Mouse (Mus musculus): ENCODE measurements around the gene Ms4a10. TPM values are rescaled to one million over a fixed set of nuclear protein-coding genes. Genes with fewer than 3 reads are reported as not detected.

Ms4a10 gene
- polyA plus RNA-seq, 1 experiment from 2014 or later = not detected

- no peak for ATAC-seq (ENCODE audit: insufficient number of reproducible peaks, low FRiP score, low TSS enrichment, low read depth)
- WGBS = 41% methylated on average over 9 of the region's 9 CpGs
- peak overlapping the region; percentile 17; the same call in 1 of the 2 replicates for H3K9ac ChIP-seq (ENCODE audit: low read length)
Measured at GRCm38 (mm10) chr19:10949558-10949957, 24.9 kb downstream of the Ms4a10 start.

DNA sequence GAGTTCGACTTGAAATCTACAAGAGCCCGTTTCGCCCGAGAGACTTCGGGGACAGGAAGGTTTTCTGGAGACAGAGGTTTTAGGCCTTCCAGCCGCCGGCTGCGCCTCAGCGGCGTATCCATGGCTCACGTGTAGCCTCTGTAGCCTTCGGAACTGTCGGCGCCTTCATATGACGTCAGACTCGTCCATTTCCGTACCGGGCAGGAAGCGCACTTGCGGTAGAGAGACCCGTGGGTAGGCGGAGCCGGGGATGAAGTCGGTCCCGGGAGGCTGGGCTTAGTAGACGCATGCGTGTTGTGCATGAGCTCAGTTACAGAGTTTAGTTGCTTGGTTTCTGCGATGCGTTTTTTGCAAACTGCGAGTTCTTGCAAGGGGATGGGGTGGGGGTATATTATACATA lies 25.4 kb downstream of the Ms4a10 start, which contains the start of gene Ccdc86:
Gene Ccdc86 (minus strand): TSS at position 155 of the 400 bp plus-strand sequence.
- Histone ChIP-seq H3K4me2 (ENCODE audit: low read depth, severe bottlenecking) (peak within 1 kb of the TSS; percentile 100), H3K4me1 (ENCODE audit: control insufficient read depth, insufficient read depth, low read length) (peaks cover 12% of the 10 kb centered on the region), H3K4me3 (ENCODE audit: low read depth, low read length) (peak within 1 kb of the TSS; percentile 71), H3K36me3 (ENCODE audit: control insufficient read depth, insufficient read depth, low read length) (peaks cover 10% of the 10 kb centered on the region), H3K27ac (replicated peaks; ENCODE audit: low read depth, low read length) (no peak within 1 kb of the TSS), H3K27me3 (ENCODE audit: control insufficient read depth, insufficient read depth, low read length) (no peaks in the 10 kb centered on the region), H3K9me3 (ENCODE audit: control insufficient read depth, low read length) (no peaks in the 10 kb centered on the region), H3K9ac (ENCODE audit: low read length) (peak within 1 kb of the TSS; percentile 81)
- WGBS = under 1% methylated on average over 30 of the region's 30 CpGs
- DNase-seq (ENCODE audit: low spot score) (peak; percentile 99), ATAC-seq (ENCODE audit: insufficient number of reproducible peaks, low FRiP score, low TSS enrichment, low read depth) (peak; percentile 97)

More at GRCm38 (mm10) chr19:10949558-10949957, 24.9 kb downstream of the Ms4a10 start:
- H3K9me3 ChIP-seq (ENCODE audit: control insufficient read depth, low read length) = no peaks in the 10 kb centered on the region
- H3K4me3 ChIP-seq (ENCODE audit: low read depth, low read length) = peak overlapping the region; percentile 71
- H3K27ac ChIP-seq (replicated peaks; ENCODE audit: low read depth, low read length) = no peak overlapping the region
- H3K4me2 ChIP-seq (ENCODE audit: low read depth, severe bottlenecking) = peak overlapping the region; percentile 100
- peaks cover 6% of the 10 kb centered on the region for H3K36me3 ChIP-seq (ENCODE audit: control insufficient read depth, insufficient read depth, low read length)
- DNase-seq (ENCODE audit: low spot score) = no peak
- peaks cover 12% of the 10 kb centered on the region for H3K4me1 ChIP-seq (ENCODE audit: control insufficient read depth, insufficient read depth, low read length)
- H3K27me3 ChIP-seq (ENCODE audit: control insufficient read depth, insufficient read depth, low read length) = no peaks in the 10 kb centered on the region

- Histone ChIP-seq H3K4me2 (ENCODE audit: low read depth, severe bottlenecking) (peak overlapping the region; percentile 100), H3K4me1 (ENCODE audit: control insufficient read depth, insufficient read depth, low read length) (peaks cover 12% of the 10 kb centered on the region), H3K36me3 (ENCODE audit: control insufficient read depth, insufficient read depth, low read length) (peaks cover 14% of the 10 kb centered on the region), H3K27me3 (ENCODE audit: control insufficient read depth, insufficient read depth, low read length) (no peaks in the 10 kb centered on the region), H3K9ac (ENCODE audit: low read length) (peak overlapping the region; percentile 81), H3K27ac (replicated peaks; ENCODE audit: low read depth, low read length) (no peak overlapping the region), H3K9me3 (ENCODE audit: control insufficient read depth, low read length) (no peaks in the 10 kb centered on the region), H3K4me3 (ENCODE audit: low read depth, low read length) (peak overlapping the region; percentile 71)
- ATAC-seq (ENCODE audit: insufficient number of reproducible peaks, low FRiP score, low TSS enrichment, low read depth) = no peak
- WGBS = 1% methylated on average over 20 of the region's 20 CpGs
- DNase-seq (ENCODE audit: low spot score) = peak; percentile 29
Measured at GRCm38 (mm10) chr19:10948416-10948815, 26.1 kb downstream of the Ms4a10 start.

DNA sequence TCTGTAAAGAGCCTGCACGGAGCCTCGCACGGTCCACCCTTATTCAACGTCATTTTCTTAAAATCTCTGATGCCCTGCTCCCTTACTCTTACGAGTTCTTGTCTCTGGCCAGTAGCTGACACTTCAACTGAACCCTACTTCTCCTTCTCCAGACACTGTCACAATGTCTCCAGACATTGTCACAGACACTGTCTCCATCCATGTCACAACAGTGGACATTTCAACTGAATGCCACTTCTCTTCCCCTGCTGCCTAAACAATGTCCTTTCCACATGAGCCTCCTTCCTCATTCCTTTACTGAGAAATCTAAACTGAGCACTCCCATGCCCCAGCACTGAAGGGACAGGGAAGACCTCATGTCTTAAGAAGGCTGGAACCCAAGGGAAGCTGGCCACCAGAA lies 27.3 kb downstream of the Ms4a10 start:
- ATAC-seq (ENCODE audit: insufficient number of reproducible peaks, low FRiP score, low TSS enrichment, low read depth) = no peak
- peaks cover 17% of the 10 kb centered on the region for H3K36me3 ChIP-seq (ENCODE audit: control insufficient read depth, insufficient read depth, low read length)
- no peaks in the 10 kb centered on the region for H3K27me3 ChIP-seq (ENCODE audit: control insufficient read depth, insufficient read depth, low read length)
- 91% methylated on average over 5 of the region's 5 CpGs for WGBS
- no peak overlapping the region for H3K27ac ChIP-seq (replicated peaks; ENCODE audit: low read depth, low read length)
- no peak for DNase-seq (ENCODE audit: low spot score)
- H3K9ac ChIP-seq (ENCODE audit: low read length) = peak overlapping the region; percentile 45
- peak overlapping the region; percentile 100 for H3K4me2 ChIP-seq (ENCODE audit: low read depth, severe bottlenecking)
- H3K4me1 ChIP-seq (ENCODE audit: control insufficient read depth, insufficient read depth, low read length) = peaks cover 12% of the 10 kb centered on the region
- H3K4me3 ChIP-seq (ENCODE audit: low read depth, low read length) = peak overlapping the region; percentile 71
- H3K9me3 ChIP-seq (ENCODE audit: control insufficient read depth, low read length) = no peaks in the 10 kb centered on the region

DNA sequence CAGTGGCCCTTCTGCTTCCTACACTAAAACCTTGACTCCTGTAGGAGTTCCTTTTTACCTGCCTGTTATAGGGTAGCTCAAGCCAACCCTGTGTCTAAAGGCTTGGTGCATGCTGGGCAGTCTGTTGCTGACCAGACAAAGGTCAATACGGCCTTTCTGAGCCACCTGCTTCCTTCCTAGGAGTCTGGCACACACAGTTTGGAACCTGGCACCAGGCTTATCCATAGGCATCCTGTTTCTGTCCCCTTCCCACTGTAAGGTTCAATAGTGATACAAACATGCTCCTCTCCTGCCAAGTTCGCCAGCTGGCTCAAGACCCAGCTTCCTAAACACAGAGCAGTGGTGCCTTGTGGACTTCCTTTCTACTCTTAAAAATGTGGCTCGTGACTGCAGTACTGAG lies 28.0 kb downstream of the Ms4a10 start:
- DNase-seq (ENCODE audit: low spot score) = no peak
- H3K4me2 ChIP-seq (ENCODE audit: low read depth, severe bottlenecking) = no peak overlapping the region
- 89% methylated on average over 3 of the region's 3 CpGs for WGBS
- no peak overlapping the region for H3K27ac ChIP-seq (replicated peaks; ENCODE audit: low read depth, low read length)
- no peaks in the 10 kb centered on the region for H3K9me3 ChIP-seq (ENCODE audit: control insufficient read depth, low read length)
- no peak overlapping the region for H3K9ac ChIP-seq (ENCODE audit: low read length)
- ATAC-seq (ENCODE audit: insufficient number of reproducible peaks, low FRiP score, low TSS enrichment, low read depth) = no peak
- peaks cover 17% of the 10 kb centered on the region for H3K36me3 ChIP-seq (ENCODE audit: control insufficient read depth, insufficient read depth, low read length)
- no peaks in the 10 kb centered on the region for H3K27me3 ChIP-seq (ENCODE audit: control insufficient read depth, insufficient read depth, low read length)
- H3K4me3 ChIP-seq (ENCODE audit: low read depth, low read length) = no peak overlapping the region
- H3K4me1 ChIP-seq (ENCODE audit: control insufficient read depth, insufficient read depth, low read length) = peaks cover 12% of the 10 kb centered on the region

- Histone ChIP-seq H3K9me3 (ENCODE audit: control insufficient read depth, low read length) (no peaks in the 10 kb centered on the region), H3K36me3 (ENCODE audit: control insufficient read depth, insufficient read depth, low read length) (peaks cover 17% of the 10 kb centered on the region), H3K27me3 (ENCODE audit: control insufficient read depth, insufficient read depth, low read length) (no peaks in the 10 kb centered on the region), H3K4me2 (ENCODE audit: low read depth, severe bottlenecking) (no peak overlapping the region), H3K27ac (replicated peaks; ENCODE audit: low read depth, low read length) (no peak overlapping the region), H3K9ac (ENCODE audit: low read length) (no peak overlapping the region), H3K4me3 (ENCODE audit: low read depth, low read length) (no peak overlapping the region), H3K4me1 (ENCODE audit: control insufficient read depth, insufficient read depth, low read length) (peaks cover 16% of the 10 kb centered on the region)
- ATAC-seq (ENCODE audit: insufficient number of reproducible peaks, low FRiP score, low TSS enrichment, low read depth) = no peak
- no peak for DNase-seq (ENCODE audit: low spot score)
- 84% methylated on average over 3 of the region's 3 CpGs for WGBS
Measured at GRCm38 (mm10) chr19:10943955-10944354, 30.5 kb downstream of the Ms4a10 start.

GRCm38 (mm10) chr19:10940801-10941457 lies 33.5 kb downstream of the Ms4a10 start:
- ATAC-seq (ENCODE audit: insufficient number of reproducible peaks, low FRiP score, low TSS enrichment, low read depth) = peak; percentile 81
- Histone ChIP-seq H3K4me1 (ENCODE audit: control insufficient read depth, insufficient read depth, low read length) (0 out of 2 replicates have a peak, but pooled peaks cover 4% of the 10 kb centered on the region), H3K27me3 (ENCODE audit: control insufficient read depth, insufficient read depth, low read length) (no peaks in the 10 kb centered on the region), H3K4me2 (ENCODE audit: low read depth, severe bottlenecking) (peak overlapping the region; percentile 88), H3K9ac (ENCODE audit: low read length) (peak overlapping the region; percentile 81), H3K9me3 (ENCODE audit: control insufficient read depth, low read length) (no peaks in the 10 kb centered on the region; the same call in 1 of the 2 replicates), H3K4me3 (ENCODE audit: low read depth, low read length) (peak overlapping the region; percentile 38), H3K36me3 (ENCODE audit: control insufficient read depth, insufficient read depth, low read length) (peaks cover 17% of the 10 kb centered on the region), H3K27ac (replicated peaks; ENCODE audit: low read depth, low read length) (no peak overlapping the region)
- peak; percentile 74 for DNase-seq (ENCODE audit: low spot score)
- WGBS = 1% methylated on average over 40 of the region's 40 CpGs

DNA sequence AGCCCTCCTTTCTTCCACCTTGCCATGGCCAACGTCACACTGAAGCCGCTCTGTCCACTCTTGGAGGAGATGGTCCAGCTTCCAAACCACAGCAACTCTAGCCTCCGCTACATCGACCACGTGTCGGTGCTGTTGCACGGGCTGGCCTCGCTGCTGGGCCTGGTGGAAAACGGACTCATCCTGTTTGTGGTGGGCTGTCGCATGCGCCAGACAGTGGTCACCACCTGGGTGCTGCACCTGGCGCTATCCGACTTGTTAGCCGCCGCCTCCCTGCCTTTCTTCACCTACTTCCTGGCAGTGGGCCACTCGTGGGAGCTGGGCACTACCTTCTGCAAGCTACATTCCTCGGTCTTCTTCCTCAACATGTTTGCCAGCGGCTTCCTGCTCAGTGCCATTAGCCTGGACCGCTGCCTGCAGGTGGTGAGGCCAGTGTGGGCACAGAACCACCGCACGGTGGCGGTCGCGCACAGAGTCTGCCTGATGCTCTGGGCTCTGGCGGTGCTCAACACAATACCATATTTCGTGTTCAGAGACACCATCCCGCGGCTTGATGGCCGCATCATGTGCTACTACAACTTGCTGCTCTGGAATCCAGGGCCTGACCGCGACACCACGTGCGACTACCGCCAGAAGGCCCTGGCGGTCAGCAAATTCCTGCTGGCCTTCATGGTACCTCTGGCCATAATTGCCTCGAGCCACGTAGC lies 34.2 kb downstream of the Ms4a10 start:
- WGBS = 17% methylated on average over 37 of the region's 37 CpGs
- no peaks in the 10 kb centered on the region; the same call in 1 of the 2 replicates for H3K9me3 ChIP-seq (ENCODE audit: control insufficient read depth, low read length)
- no peaks in the 10 kb centered on the region for H3K27me3 ChIP-seq (ENCODE audit: control insufficient read depth, insufficient read depth, low read length)
- peaks cover 17% of the 10 kb centered on the region for H3K36me3 ChIP-seq (ENCODE audit: control insufficient read depth, insufficient read depth, low read length)
- ATAC-seq (ENCODE audit: insufficient number of reproducible peaks, low FRiP score, low TSS enrichment, low read depth) (peak; percentile 83), DNase-seq (ENCODE audit: low spot score) (peak; percentile 94)
- no peak overlapping the region for H3K27ac ChIP-seq (replicated peaks; ENCODE audit: low read depth, low read length)
- H3K9ac ChIP-seq (ENCODE audit: low read length) = peak overlapping the region; percentile 81
- H3K4me3 ChIP-seq (ENCODE audit: low read depth, low read length) = peak overlapping the region; percentile 38
- H3K4me1 ChIP-seq (ENCODE audit: control insufficient read depth, insufficient read depth, low read length) = 0 out of 2 replicates have a peak, but pooled peaks cover 4% of the 10 kb centered on the region
- H3K4me2 ChIP-seq (ENCODE audit: low read depth, severe bottlenecking) = peak overlapping the region; percentile 88
